Mouse (Mus musculus) ES-Bruce4 (cell line): ENCODE data around the gene Sox9. TPM values are rescaled to one million over a fixed set of nuclear protein-coding genes. Genes with fewer than 3 reads are reported as not detected.

Source experiments
- H3K27ac ChIP-seq: 2 replicates; pipeline ENCODE4 v1.5.1; 2012; ENCODE audit warnings: low read length, inconsistent platforms; ENCODE audit not compliant: insufficient read depth
- H3K27me3 ChIP-seq: 2 replicates; pipeline ENCODE4 v1.6.1; 2012; ENCODE audit warnings: mild to moderate bottlenecking, low read length, inconsistent platforms; ENCODE audit not compliant: control insufficient read depth, poor library complexity, insufficient read depth, severe bottlenecking
- H3K36me3 ChIP-seq: 2 replicates; pipeline ENCODE4 v1.6.1; 2012; ENCODE audit warnings: inconsistent platforms, mild to moderate bottlenecking, low read length, moderate library complexity; ENCODE audit not compliant: control insufficient read depth, poor library complexity, insufficient read depth, severe bottlenecking
- H3K4me1 ChIP-seq: one replicate; pipeline ENCODE4 v1.8.1; 2011; ENCODE audit warnings: low read length; ENCODE audit not compliant: control insufficient read depth, insufficient read depth
- H3K4me3 ChIP-seq: 2 replicates; pipeline ENCODE4 v1.5.1; 2011; ENCODE audit warnings: low read depth, mild to moderate bottlenecking, low read length
- H3K9ac ChIP-seq: 2 replicates; pipeline ENCODE4 v1.6.1; 2012; ENCODE audit warnings: low read depth, mild to moderate bottlenecking, inconsistent platforms; ENCODE audit not compliant: poor library complexity, severe bottlenecking
- H3K9me3 ChIP-seq: replicated peaks from 2 replicates; pipeline ENCODE4 v1.6.1; 2012; ENCODE audit warnings: mild to moderate bottlenecking, low read length, inconsistent platforms; ENCODE audit not compliant: control insufficient read depth, poor library complexity, insufficient read depth, severe bottlenecking
- CTCF ChIP-seq: IDR thresholded peaks from one replicate; pipeline ENCODE4 v1.8.1; 2011; ENCODE audit warnings: low read depth, low read length
- EP300 ChIP-seq: IDR thresholded peaks from 2 replicates; pipeline ENCODE4 v1.6.1; 2011; ENCODE audit warnings: low read depth, low read length; ENCODE audit not compliant: insufficient read depth
- POLR2A ChIP-seq: IDR thresholded peaks from one replicate; pipeline ENCODE4 v1.8.1; 2011; ENCODE audit warnings: low read length; ENCODE audit not compliant: insufficient read depth
- polyA plus RNA-seq: library from polyadenylated mRNA; stranded (reverse); fragments of >200 nt; gene quantifications from 2 replicates; pipeline ENCODE4 v1.2.4, GENCODE M21; 2011; ENCODE audit warnings: low read depth; ENCODE audit not compliant: missing spikeins, insufficient read depth, insufficient read length

Sox9 gene
- 0.33 and 0.43 TPM in 2 replicates for polyA plus RNA-seq

DNA sequence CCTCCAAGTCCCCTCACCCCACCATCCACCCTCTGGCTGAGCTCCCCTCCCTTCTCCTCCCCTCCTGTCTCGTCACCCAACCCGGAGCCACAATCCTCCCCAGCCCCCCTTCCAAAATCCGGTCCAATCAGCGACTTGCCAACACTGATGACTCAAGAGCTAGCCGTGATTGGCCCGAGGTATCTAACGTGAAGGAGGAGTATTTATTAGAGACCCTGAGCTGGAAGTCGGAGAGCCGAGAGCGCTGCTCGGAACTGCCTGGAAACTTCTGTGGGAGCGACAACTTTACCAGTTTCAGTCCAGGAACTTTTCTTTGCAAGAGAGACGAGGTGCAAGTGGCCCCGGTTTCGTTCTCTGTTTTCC is at the start of gene Sox9:
Gene Sox9 (plus strand): TSS at position 231 of the 363 bp plus-strand sequence.
- Histone ChIP-seq H3K36me3 (no peaks in the 10 kb centered on the region), H3K27me3 (peaks cover 35% of the 10 kb centered on the region), H3K9ac (peak within 1 kb of the TSS; percentile 52), H3K4me1 (no peaks in the 10 kb centered on the region), H3K4me3 (peak within 1 kb of the TSS; percentile 63), H3K27ac (no peak within 1 kb of the TSS), H3K9me3 (no peaks in the 10 kb centered on the region)
- no peak for TF ChIP-seq POLR2A

DNA sequence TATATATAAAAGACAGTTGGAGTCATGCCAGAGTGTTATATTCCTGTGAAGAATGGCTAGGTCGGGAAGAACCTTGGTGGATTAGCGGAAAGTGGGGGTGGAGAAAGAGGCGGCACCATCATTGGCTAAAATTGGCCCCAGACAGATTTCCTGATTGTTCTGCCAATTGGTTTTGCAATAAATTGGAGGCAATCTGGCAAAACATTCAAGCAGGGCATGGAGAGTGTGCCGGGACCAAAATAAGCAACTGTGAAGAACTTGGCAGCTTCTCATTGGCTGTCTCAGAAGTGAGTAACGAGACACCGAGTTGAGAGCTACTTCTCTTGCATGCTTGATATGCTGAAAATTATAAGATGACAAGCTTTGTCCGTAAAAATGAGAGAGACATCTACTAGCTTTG is 49.6 kb upstream of the Sox9 start:
- H3K9me3 ChIP-seq = no peaks in the 10 kb centered on the region
- no peak overlapping the region for H3K9ac ChIP-seq
- H3K4me3 ChIP-seq = no peak overlapping the region
- TF ChIP-seq EP300 (no peak), CTCF (no peak), POLR2A (no peak)
- no peaks in the 10 kb centered on the region for H3K27me3 ChIP-seq
- no peak overlapping the region for H3K27ac ChIP-seq
- no peaks in the 10 kb centered on the region for H3K36me3 ChIP-seq
- H3K4me1 ChIP-seq = no peaks in the 10 kb centered on the region

DNA sequence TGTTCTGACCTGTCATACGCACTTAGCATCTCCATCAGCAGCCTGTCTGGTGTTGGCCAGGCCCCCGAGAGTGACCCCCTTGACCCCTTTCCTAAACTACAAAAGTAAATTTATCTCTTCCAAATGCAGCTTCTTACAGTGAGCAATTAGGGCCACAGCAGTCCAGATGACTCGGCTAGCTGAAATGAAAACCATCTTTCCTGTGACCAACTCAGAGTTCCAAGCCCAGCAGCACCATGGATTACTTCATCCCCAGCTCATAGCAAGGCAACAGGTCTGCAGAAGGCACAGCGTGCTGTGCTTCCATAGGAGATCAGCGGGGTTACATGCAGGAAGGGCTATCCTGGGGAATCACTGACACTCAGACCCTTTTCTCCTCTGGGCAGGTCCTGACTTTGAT is 45.0 kb upstream of the Sox9 start:
- Histone ChIP-seq H3K36me3 (no peaks in the 10 kb centered on the region), H3K27me3 (no peaks in the 10 kb centered on the region; the same call in 1 of the 2 replicates), H3K9ac (no peak overlapping the region), H3K4me3 (no peak overlapping the region), H3K4me1 (no peaks in the 10 kb centered on the region), H3K27ac (no peak overlapping the region), H3K9me3 (no peaks in the 10 kb centered on the region)
- TF ChIP-seq CTCF = no peak
- TF ChIP-seq EP300 = no peak
- no peak for TF ChIP-seq POLR2A

DNA sequence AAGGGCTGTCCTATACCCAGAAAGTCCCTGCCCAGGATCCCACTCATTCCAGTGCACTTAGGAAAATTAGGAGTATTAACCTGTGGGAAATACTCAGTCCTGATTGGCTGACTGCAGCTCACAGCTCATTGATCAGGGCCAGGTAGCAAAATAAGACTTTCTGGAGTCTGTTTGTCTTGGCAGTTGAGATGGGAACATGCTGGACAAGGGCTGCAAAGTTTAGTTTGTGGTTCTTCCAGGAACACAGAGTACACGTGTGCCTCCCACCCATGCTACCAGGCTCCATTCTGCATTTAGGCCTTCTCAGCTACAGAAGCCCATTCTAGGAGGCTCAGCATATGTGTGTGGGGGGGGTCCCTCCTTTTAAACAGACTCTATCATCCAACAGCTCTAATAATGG is 42.3 kb upstream of the Sox9 start:
- H3K27me3 ChIP-seq = no peaks in the 10 kb centered on the region; the same call in 1 of the 2 replicates
- TF ChIP-seq POLR2A (no peak), CTCF (no peak), EP300 (no peak)
- no peak overlapping the region for H3K4me3 ChIP-seq
- H3K27ac ChIP-seq = no peak overlapping the region
- no peaks in the 10 kb centered on the region for H3K4me1 ChIP-seq
- H3K36me3 ChIP-seq = no peaks in the 10 kb centered on the region
- H3K9ac ChIP-seq = no peak overlapping the region
- no peaks in the 10 kb centered on the region for H3K9me3 ChIP-seq

DNA sequence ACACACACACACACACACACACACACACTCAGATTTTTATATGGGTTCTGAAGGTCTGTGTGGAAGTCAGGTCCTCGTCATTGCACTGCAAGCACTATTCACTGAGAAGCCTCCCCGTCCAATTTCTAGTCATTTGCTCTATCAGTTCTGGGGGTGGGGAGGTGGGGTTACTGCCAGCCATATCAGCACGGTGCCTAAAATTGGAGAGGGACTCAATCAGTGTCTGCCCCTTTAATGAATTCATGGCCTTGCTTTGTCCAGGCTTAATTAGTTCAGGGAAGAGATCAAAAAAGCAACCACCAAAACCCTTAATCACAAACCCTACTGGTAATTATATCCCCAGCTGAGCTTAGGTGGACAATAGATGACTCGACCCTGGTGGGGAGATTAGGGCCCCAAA is 25.5 kb upstream of the Sox9 start:
- no peak overlapping the region for H3K27ac ChIP-seq
- H3K9me3 ChIP-seq = no peaks in the 10 kb centered on the region

DNA sequence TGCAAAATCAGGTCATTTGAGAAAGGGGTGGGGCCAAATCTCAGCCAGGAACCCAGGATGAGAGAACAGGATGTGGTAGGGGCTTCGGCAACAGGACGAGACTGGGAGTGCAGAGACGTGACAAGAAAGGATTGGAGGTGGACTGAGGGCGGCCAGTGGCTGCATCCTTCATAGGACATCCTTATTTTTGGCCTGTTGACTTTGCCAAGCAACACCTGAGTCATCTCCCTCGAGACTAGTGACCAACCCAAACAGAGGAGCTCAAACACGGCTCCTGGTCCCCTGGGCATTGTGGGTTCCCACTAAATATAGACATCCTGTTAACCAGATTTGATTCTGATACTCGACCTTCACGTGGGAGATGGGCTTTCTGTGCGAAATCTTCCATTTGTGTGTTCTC is 24.0 kb upstream of the Sox9 start:
- H3K9me3 ChIP-seq = no peaks in the 10 kb centered on the region
- H3K36me3 ChIP-seq = no peaks in the 10 kb centered on the region
- TF ChIP-seq CTCF = no peak
- no peak for TF ChIP-seq POLR2A
- TF ChIP-seq EP300 = no peak
- H3K9ac ChIP-seq = no peak overlapping the region
- no peak overlapping the region for H3K4me3 ChIP-seq
- no peaks in the 10 kb centered on the region for H3K27me3 ChIP-seq
- no peaks in the 10 kb centered on the region for H3K4me1 ChIP-seq
- H3K27ac ChIP-seq = no peak overlapping the region

More for the DNA sequence above, 25.5 kb upstream of the Sox9 start:
- TF ChIP-seq POLR2A = no peak
- H3K9ac ChIP-seq = no peak overlapping the region
- no peak overlapping the region for H3K4me3 ChIP-seq
- no peaks in the 10 kb centered on the region for H3K27me3 ChIP-seq
- H3K36me3 ChIP-seq = no peaks in the 10 kb centered on the region
- no peaks in the 10 kb centered on the region for H3K4me1 ChIP-seq
